Mouse (Mus musculus): Measurements from ENCODE around the gene Zfp59. TPM values are rescaled to one million over a fixed set of nuclear protein-coding genes. Genes with fewer than 3 reads are reported as not detected.

The Zfp59 gene
- 6.5 TPM for polyA plus RNA-seq (2015; fragmentation: Illumina TruSeq; extraction: RNeasy Lipid Tissue Mini Kit (QIAGEN cat#74804); ENCODE audit: low read depth, low replicate concordance)

DNA sequence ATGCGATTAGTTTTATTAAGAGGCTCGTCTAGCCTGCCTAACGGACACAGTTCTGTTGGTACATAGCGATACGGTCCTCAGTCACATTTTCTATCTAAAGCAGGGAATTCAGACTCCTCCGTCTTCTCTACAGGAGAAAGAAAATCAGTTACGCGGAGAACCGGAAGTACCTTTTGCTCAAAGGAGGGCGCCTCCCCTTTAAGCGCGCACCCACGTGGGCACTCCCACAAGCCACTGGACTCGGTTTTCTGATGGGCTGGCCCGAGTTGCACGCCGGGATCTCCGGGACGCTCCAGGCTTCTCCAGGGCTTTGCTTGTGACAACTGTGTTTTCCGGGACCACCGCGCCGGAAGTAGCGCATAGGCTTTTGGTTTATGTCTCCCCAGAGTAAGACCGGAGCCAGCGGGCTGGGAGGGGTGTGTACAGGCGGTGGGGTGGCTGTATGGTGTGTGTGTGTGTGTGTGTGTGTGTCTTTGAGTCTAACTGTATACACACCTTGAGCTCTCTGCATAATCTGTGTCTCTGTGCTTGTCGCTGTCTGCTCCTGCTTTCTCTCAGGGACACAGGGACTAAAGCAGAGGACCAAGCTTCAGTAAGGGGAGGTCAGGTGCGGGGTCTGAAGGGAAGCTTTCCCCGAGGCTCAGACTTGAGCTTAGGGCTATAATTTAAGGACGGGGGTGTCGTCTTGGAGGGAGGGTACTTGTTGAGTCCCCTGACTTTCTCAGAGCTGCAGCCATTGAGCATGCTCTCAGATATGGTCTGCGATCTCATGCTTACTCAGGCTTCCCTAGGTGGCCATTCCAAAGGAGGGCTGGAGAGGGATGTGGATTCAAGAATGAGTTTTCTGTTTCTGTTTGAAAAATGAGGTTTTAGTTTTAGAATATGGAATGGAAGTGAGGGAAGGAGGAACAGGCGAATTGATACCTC lies at the start of gene Zfp59:
Zfp59 (plus strand) TSS at position 285 of the 927 bp plus-strand sequence.

DNA sequence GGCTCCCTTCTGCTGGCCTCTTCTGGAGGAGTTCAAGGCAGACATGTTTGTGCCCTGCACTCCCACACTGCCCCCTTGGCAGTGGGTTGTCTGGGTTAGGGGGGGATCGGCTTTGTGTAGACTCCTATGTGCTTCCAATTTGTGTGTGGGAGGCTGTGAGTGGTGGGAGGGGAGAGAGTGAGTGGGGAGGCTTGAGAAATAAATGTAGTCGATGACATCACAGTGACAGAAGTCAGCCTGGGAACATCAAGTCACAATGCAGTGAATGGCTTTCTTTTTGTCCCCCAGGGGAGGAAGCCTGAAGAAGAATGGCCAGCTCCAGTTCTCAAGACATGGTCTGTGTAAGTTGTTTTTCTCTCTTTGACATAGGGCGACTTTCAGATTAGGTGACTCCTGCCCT lies 31.5 kb upstream of the Zfp59 start, which contains the start of gene Zfp626:
Zfp626 (plus strand) TSS at position 301 of the 400 bp plus-strand sequence.

DNA sequence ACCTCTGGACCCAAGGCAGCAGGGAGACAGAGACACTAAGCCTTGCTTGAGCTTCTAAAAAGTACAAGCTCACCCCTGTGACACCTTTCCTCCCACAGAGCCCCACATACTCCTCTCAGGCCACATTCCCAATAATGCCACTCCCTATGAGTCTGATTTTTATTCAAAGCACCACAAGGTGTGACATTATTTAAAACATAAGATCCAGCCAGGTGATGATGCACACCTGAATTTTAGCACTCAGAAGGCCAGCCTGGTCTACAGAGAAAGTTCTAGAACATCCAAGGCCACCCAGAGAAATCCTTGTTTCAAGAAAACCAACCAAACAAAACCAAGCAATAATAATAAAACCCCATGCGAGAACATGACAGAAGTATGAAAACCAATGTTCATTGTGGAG lies 18.8 kb downstream of the Zfp59 start, which contains the start of gene Zfp607a:
Zfp607a (plus strand) TSS at position 301 of the 400 bp plus-strand sequence.

Other genes starting within 250 kb of the Zfp59 start
- gene Akt2, start 247.1 kb upstream of the Zfp59 start, polyA plus RNA-seq (2015; fragmentation: Illumina TruSeq; extraction: RNeasy Lipid Tissue Mini Kit (QIAGEN cat#74804); ENCODE audit: low read depth, low replicate concordance) = 106 TPM
- gene Ttc9b, start 184.7 kb upstream of the Zfp59 start, polyA plus RNA-seq (2015; fragmentation: Illumina TruSeq; extraction: RNeasy Lipid Tissue Mini Kit (QIAGEN cat#74804); ENCODE audit: low read depth, low replicate concordance) = 76.0 TPM
- 133 TPM for gene Map3k10, start 164.0 kb upstream of the Zfp59 start, polyA plus RNA-seq (2015; fragmentation: Illumina TruSeq; extraction: RNeasy Lipid Tissue Mini Kit (QIAGEN cat#74804); ENCODE audit: low read depth, low replicate concordance)
- gene Zfp607b, start 149.3 kb upstream of the Zfp59 start, polyA plus RNA-seq (2015; fragmentation: Illumina TruSeq; extraction: RNeasy Lipid Tissue Mini Kit (QIAGEN cat#74804); ENCODE audit: low read depth, low replicate concordance) = 9.8 TPM
- 25.7 TPM for gene Zfp60, start 107.2 kb upstream of the Zfp59 start, polyA plus RNA-seq (2015; fragmentation: Illumina TruSeq; extraction: RNeasy Lipid Tissue Mini Kit (QIAGEN cat#74804); ENCODE audit: low read depth, low replicate concordance)
- gene Zfp626, start 31.4 kb upstream of the Zfp59 start, polyA plus RNA-seq (2015; fragmentation: Illumina TruSeq; extraction: RNeasy Lipid Tissue Mini Kit (QIAGEN cat#74804); ENCODE audit: low read depth, low replicate concordance) = 7.4 TPM
- gene Zfp607a, start 18.9 kb downstream of the Zfp59 start, polyA plus RNA-seq (2015; fragmentation: Illumina TruSeq; extraction: RNeasy Lipid Tissue Mini Kit (QIAGEN cat#74804); ENCODE audit: low read depth, low replicate concordance) = 0.71 TPM
- 9.4 TPM for gene Zfp974, start 90.9 kb downstream of the Zfp59 start, polyA plus RNA-seq (2015; fragmentation: Illumina TruSeq; extraction: RNeasy Lipid Tissue Mini Kit (QIAGEN cat#74804); ENCODE audit: low read depth, low replicate concordance)
- 14.2 TPM for gene Zfp780b, start 140.6 kb downstream of the Zfp59 start, polyA plus RNA-seq (2015; fragmentation: Illumina TruSeq; extraction: RNeasy Lipid Tissue Mini Kit (QIAGEN cat#74804); ENCODE audit: low read depth, low replicate concordance)
- 4.6 TPM for gene Zfp850, start 175.5 kb downstream of the Zfp59 start, polyA plus RNA-seq (2015; fragmentation: Illumina TruSeq; extraction: RNeasy Lipid Tissue Mini Kit (QIAGEN cat#74804); ENCODE audit: low read depth, low replicate concordance)
- 177 TPM for gene Psmc4, start 211.5 kb downstream of the Zfp59 start, polyA plus RNA-seq (2015; fragmentation: Illumina TruSeq; extraction: RNeasy Lipid Tissue Mini Kit (QIAGEN cat#74804); ENCODE audit: low read depth, low replicate concordance)
- 0.06 TPM for gene Fcgbp, start 232.6 kb downstream of the Zfp59 start, polyA plus RNA-seq (2015; fragmentation: Illumina TruSeq; extraction: RNeasy Lipid Tissue Mini Kit (QIAGEN cat#74804); ENCODE audit: low read depth, low replicate concordance)